Mouse (Mus musculus): ENCODE data around the gene Mlkl. TPM values are rescaled to one million over a fixed set of nuclear protein-coding genes. Genes with fewer than 3 reads are reported as not detected.
"Not testable (repeated sequence)": the region's sequence is repeated elsewhere in the genome, so short reads cannot be mapped to it uniquely, and the experiment has no call there.

Mlkl gene
- total RNA-seq, 4 experiments from 2014 or later = 0.29 to 1.6 (median 0.76) TPM

GRCm38 (mm10) chr8:111313961-111314360, 24.0 kb downstream of the Mlkl start:
- not testable (repeated sequence) for DNase-seq (ENCODE audit: low spot score in 2 of 2)

DNA sequence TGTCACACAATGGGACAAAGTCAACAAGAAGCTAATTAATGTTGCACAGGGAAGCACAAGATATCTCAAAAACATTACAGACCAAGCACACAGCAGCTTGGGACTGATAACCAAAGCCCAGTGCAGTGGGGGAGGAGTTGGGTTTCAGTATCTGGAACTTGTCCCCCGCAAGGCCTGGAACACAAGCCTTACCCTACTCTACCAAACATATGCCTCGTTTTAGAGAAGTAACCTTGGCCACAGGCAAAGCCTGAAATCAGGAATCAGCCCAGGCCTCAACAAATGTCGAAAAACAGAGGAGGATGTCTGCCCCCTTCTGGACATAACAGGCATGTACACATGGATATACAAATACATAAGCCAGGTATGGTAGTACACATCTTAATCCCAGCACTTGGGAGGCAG, 25.2 kb downstream of the Mlkl start:
- DNase-seq (ENCODE audit: low spot score in 2 of 2) = no peak

DNA sequence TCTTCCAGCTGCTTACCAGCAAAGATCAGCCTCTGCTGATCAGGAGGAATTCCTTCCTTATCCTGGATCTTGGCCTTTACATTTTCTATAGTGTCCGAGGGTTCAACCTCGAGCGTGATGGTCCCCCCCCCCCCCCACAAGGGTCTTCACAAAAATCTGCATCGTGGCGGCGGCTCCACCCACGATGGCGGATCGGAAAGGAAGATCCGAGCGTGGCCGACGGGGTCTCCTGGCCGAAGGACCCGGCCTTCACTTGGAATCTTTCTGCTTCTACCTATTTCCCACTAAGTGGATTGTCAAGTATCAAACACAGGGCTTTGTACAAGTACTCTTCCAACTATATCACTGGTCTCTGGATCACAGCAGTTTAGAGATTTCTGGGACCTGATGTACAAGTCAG, 28.0 kb downstream of the Mlkl start:
- not testable (repeated sequence) for DNase-seq (ENCODE audit: low spot score in 2 of 2)

DNA sequence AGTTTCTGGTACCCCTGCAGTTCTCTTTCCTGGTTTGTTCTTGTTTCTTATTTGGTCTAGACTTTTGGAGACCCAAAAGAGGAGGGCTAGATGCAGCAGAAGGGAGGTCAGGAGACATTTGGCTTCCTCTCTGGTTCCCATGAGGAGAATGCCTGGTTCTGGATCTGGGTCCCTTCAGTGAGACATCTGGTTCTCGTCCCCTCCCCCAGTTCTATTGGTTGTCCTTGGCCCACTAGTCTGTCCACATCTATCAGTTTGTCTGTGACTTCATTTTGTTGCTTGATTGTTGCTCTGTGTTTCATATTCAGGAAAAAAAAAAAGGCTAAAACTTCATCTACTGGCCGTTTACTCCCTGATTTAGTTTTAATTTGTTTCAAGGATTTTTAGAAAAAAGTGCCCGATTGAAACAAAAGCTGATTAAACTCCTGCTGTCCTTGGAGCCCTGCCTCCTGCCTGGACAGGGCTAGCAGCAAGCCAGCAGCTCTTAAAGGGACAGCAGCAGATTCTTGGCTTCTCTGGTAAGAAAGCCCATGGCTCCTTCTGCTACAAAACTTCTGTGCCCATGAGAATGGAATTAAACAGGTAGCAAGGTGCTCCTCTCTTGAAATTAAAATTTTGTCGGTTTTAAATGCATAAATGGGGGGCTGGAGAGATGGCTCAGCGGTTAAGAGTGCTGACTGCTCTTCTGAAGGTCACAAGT, 32.8 kb downstream of the Mlkl start:
- DNase-seq (ENCODE audit: low spot score in 2 of 2) = no peak

GRCm38 (mm10) chr8:111304359-111304758, 33.6 kb downstream of the Mlkl start:
- DNase-seq (ENCODE audit: low spot score in 2 of 2) = no peak

- DNase-seq (ENCODE audit: low spot score in 2 of 2) = not testable (repeated sequence)
Observed at GRCm38 (mm10) chr8:111303076-111303803, 34.7 kb downstream of the Mlkl start.

GRCm38 (mm10) chr8:111300597-111301546, 37.1 kb downstream of the Mlkl start:
- DNase-seq (ENCODE audit: low spot score in 2 of 2) = peak in 1 of 2 experiments; percentile 7

DNA sequence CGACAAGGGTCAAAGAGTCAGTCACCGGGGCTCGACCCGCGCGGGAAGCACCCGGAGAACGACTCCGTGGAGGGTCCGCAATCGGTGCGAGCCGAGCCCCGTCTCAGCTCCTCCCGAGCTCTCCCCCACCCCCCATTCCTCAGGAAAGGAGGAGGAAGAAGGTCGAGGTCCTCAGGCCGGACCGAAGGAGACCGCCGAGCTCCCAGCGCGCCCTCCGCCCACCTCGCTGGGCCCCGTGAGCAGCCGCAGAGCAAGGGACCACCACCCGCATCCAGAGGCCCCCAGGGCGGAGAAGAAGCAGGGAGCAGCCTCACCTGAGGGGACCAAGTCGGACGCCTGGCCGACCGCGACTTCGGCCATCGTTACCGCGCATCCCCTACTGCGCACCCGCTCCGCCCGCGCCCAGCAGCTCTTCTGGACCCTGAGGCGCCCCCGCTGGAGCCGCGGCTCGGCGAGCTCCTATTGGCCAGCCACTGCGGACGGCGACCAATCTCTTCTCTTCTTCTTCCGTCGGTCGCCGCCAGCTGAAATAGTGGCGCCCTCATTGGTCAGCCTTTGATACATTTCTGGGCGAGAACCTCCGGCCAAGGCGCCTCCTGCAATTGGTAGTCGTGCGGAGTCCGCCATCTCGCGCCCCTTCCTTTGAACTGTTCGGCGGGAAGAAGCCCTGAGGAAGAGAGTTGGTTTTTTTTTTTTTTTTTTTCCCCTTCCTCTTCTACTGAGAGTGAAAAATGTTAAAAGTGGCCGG, 38.0 kb downstream of the Mlkl start, which contains the start of gene Rfwd3:
Gene Rfwd3 (minus strand): TSS at position 402 of the 748 bp plus-strand sequence.
- peak; percentile 95 to 97 for DNase-seq (ENCODE audit: low spot score in 2 of 2)

DNA sequence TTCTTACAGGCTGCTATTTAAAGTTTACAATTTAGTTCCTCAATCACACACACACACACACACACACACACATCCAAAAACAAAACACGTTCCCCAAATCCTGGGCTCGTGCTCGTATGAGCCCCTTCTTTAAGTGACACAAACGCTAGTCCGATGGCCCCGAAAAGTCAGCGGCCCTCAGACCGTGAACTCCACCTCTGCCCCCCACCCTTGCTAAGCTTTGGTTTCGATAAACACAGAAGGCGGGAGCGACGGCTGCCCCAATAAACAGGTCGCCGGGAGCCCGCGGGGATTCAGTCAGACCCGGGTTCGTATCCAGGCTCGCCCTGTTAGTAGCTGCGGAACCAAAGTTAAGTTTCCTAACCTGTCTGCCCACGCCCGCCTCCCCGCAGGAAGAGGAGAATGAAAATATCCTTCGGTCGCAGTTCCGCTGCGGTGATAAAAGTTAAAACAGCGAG, 38.6 kb downstream of the Mlkl start:
- peak; percentile 6 to 20 for DNase-seq (ENCODE audit: low spot score in 2 of 2)

DNA sequence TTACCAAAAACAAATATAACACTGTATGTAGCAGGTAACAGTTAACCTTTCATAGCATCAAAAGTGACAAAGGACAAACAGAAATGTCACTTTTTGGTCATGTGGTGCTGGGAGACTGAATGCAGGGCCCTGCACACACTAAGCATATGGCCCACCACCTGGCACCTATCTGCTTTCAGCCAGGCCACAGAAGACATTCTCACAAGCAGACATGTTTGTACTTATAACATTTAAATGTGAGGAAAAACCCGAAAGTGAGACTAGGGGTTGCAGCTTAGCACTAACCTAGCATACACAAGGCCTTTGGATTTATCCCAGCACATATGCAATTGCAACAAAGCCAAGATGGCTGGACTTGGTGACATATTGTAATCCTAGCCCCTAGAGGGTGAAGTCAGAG, 40.0 kb downstream of the Mlkl start:
- no peak for DNase-seq (ENCODE audit: low spot score in 2 of 2)

GRCm38 (mm10) chr8:111291733-111292132, 46.2 kb downstream of the Mlkl start:
- DNase-seq (ENCODE audit: low spot score in 2 of 2) = no peak

DNA sequence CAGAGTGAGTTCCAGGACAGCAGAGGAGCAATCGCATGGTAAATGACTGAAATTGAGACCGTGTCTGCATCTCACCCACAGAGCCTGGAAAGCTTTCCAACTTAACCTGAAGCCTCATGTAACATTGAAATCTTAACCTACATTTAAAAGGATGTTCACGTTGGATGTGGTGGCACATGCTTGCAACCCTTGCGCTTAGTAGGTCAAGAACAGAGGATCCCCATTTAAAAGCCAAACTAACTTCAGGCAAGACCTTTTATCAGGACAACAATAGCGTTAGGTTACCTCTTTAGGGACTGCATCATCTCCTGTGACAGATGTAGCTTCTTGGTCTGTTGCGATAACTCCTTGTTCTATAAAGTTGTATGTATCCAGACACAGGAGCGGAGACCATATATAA, 47.4 kb downstream of the Mlkl start:
- no peak for DNase-seq (ENCODE audit: low spot score in 2 of 2)

DNA sequence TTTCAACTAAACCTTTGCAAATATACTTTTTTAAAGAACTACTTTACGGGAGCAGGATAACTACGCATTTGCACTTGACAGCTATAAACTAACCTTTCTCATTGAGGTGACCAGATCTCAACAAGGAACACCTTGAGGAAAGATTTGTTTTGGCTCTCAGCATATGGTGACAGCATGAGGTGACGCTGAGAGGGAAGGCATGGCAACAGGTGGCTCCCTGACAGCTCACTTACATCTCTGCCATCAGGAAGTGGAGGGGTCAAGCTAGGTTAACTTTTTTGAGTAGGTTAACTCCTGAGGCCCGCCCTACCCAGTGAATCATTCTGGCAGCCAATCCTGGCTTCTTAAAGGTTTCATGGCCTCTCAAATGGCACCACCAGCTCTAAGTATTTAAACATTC, 52.4 kb downstream of the Mlkl start:
- DNase-seq (ENCODE audit: low spot score in 2 of 2) = no peak

- no peak for DNase-seq (ENCODE audit: low spot score in 2 of 2)
Observed at GRCm38 (mm10) chr8:111282093-111282492, 55.9 kb downstream of the Mlkl start.

- DNase-seq (ENCODE audit: low spot score in 2 of 2) = no peak
Observed at GRCm38 (mm10) chr8:111268277-111268676, 69.7 kb downstream of the Mlkl start.

GRCm38 (mm10) chr8:111266161-111266560, 71.8 kb downstream of the Mlkl start:
- not testable (repeated sequence) for DNase-seq (ENCODE audit: low spot score in 2 of 2)

GRCm38 (mm10) chr8:111264693-111265220, 73.2 kb downstream of the Mlkl start:
- DNase-seq (ENCODE audit: low spot score in 2 of 2) = no peak

- DNase-seq (ENCODE audit: low spot score in 2 of 2) = no peak
Observed at GRCm38 (mm10) chr8:111261981-111262381, 76.0 kb downstream of the Mlkl start.
